Mouse (Mus musculus): ENCODE data around the gene Hnrnpul1. TPM values are rescaled to one million over a fixed set of nuclear protein-coding genes. Genes with fewer than 3 reads are reported as not detected.

Hnrnpul1 gene
- polyA plus RNA-seq, 1 experiment from 2014 or later = 70.0 TPM

GRCm38 (mm10) chr7:25788220-25789128 lies 33.9 kb upstream of the Hnrnpul1 start, which contains the start of gene Axl:
Gene Axl (minus strand): TSS chr7:25788705.
- H3K36me3 ChIP-seq = no peaks in the 10 kb centered on the region
- H3K27ac ChIP-seq (replicated peaks) = 0 out of 2 replicates have a peak within 1 kb of the TSS, but pooled peaks have one; percentile 16
- peak within 1 kb of the TSS; percentile 83 for H3K4me2 ChIP-seq (replicated peaks)
- H3K9ac ChIP-seq (replicated peaks) = peak within 1 kb of the TSS; percentile 66
- ATAC-seq (ENCODE audit: low FRiP score, low read depth) = peak; percentile 90
- peak within 1 kb of the TSS; percentile 50 for H3K4me3 ChIP-seq
- under 1% methylated on average over 24 of the region's 30 CpGs for WGBS
- H3K27me3 ChIP-seq = no peaks in the 10 kb centered on the region
- H3K4me1 ChIP-seq = peaks cover 25% of the 10 kb centered on the region
- H3K9me3 ChIP-seq = no peaks in the 10 kb centered on the region

- no peaks in the 10 kb centered on the region for H3K27me3 ChIP-seq
- no peaks in the 10 kb centered on the region for H3K36me3 ChIP-seq
- peak overlapping the region; percentile 83 for H3K4me2 ChIP-seq (replicated peaks)
- peak overlapping the region; percentile 66 for H3K9ac ChIP-seq (replicated peaks)
- peak overlapping the region; percentile 50 for H3K4me3 ChIP-seq
- peaks cover 25% of the 10 kb centered on the region for H3K4me1 ChIP-seq
- no peak overlapping the region for H3K27ac ChIP-seq (replicated peaks)
- ATAC-seq (ENCODE audit: low FRiP score, low read depth) = peak; percentile 28
- WGBS = 24% methylated on average over 9 of the region's 9 CpGs
- H3K9me3 ChIP-seq = no peaks in the 10 kb centered on the region
These were observed 33.1 kb upstream of the Hnrnpul1 start for GRCm38 (mm10) chr7:25787456-25788219.

- no peak overlapping the region for H3K9ac ChIP-seq (replicated peaks)
- peak overlapping the region; percentile 50; the same call in 1 of the 2 replicates for H3K4me3 ChIP-seq
- 69% methylated on average over 4 of the region's 4 CpGs for WGBS
These were observed 32.4 kb upstream of the Hnrnpul1 start for GRCm38 (mm10) chr7:25786974-25787373.

GRCm38 (mm10) chr7:25785752-25786151 lies 31.2 kb upstream of the Hnrnpul1 start:
- 73% methylated on average over 4 of the region's 4 CpGs for WGBS
- H3K4me3 ChIP-seq = no peak overlapping the region
- ATAC-seq (ENCODE audit: low FRiP score, low read depth) = no peak
- H3K9ac ChIP-seq (replicated peaks) = no peak overlapping the region
- H3K36me3 ChIP-seq = no peaks in the 10 kb centered on the region
- H3K9me3 ChIP-seq = no peaks in the 10 kb centered on the region
- no peaks in the 10 kb centered on the region for H3K27me3 ChIP-seq
- no peak overlapping the region for H3K4me2 ChIP-seq (replicated peaks)
- peaks cover 36% of the 10 kb centered on the region for H3K4me1 ChIP-seq
- no peak overlapping the region for H3K27ac ChIP-seq (replicated peaks)

More at GRCm38 (mm10) chr7:25786974-25787373, 32.4 kb upstream of the Hnrnpul1 start:
- no peaks in the 10 kb centered on the region for H3K36me3 ChIP-seq
- peak overlapping the region; percentile 83 for H3K4me2 ChIP-seq (replicated peaks)
- H3K4me1 ChIP-seq = peaks cover 29% of the 10 kb centered on the region
- H3K9me3 ChIP-seq = no peaks in the 10 kb centered on the region
- ATAC-seq (ENCODE audit: low FRiP score, low read depth) = no peak
- no peak overlapping the region for H3K27ac ChIP-seq (replicated peaks)
- no peaks in the 10 kb centered on the region for H3K27me3 ChIP-seq

- 27% methylated on average over 1 of the region's 1 CpGs for WGBS
- Histone ChIP-seq H3K4me3 (no peak overlapping the region), H3K4me1 (peaks cover 36% of the 10 kb centered on the region), H3K27me3 (no peaks in the 10 kb centered on the region), H3K9me3 (no peaks in the 10 kb centered on the region), H3K4me2 (replicated peaks) (no peak overlapping the region), H3K36me3 (no peaks in the 10 kb centered on the region), H3K27ac (replicated peaks) (no peak overlapping the region), H3K9ac (replicated peaks) (no peak overlapping the region)
- no peak for ATAC-seq (ENCODE audit: low FRiP score, low read depth)
These were observed 30.3 kb upstream of the Hnrnpul1 start for GRCm38 (mm10) chr7:25784808-25785207.

GRCm38 (mm10) chr7:25783746-25784145 lies 29.2 kb upstream of the Hnrnpul1 start:
- no peak overlapping the region for H3K4me3 ChIP-seq
- ATAC-seq (ENCODE audit: low FRiP score, low read depth) = no peak
- no peaks in the 10 kb centered on the region for H3K27me3 ChIP-seq
- H3K9ac ChIP-seq (replicated peaks) = no peak overlapping the region
- no peaks in the 10 kb centered on the region for H3K9me3 ChIP-seq
- no peak overlapping the region for H3K4me2 ChIP-seq (replicated peaks)
- no peaks in the 10 kb centered on the region for H3K36me3 ChIP-seq
- no peak overlapping the region for H3K27ac ChIP-seq (replicated peaks)
- 68% methylated on average over 8 of the region's 8 CpGs for WGBS
- peaks cover 29% of the 10 kb centered on the region for H3K4me1 ChIP-seq

- Histone ChIP-seq H3K4me2 (replicated peaks) (no peak overlapping the region), H3K27ac (replicated peaks) (no peak overlapping the region), H3K27me3 (no peaks in the 10 kb centered on the region), H3K9me3 (no peaks in the 10 kb centered on the region), H3K4me3 (no peak overlapping the region), H3K4me1 (peaks cover 19% of the 10 kb centered on the region), H3K36me3 (0 out of 2 replicates have a peak, but pooled peaks cover 10% of the 10 kb centered on the region), H3K9ac (replicated peaks) (no peak overlapping the region)
- WGBS = 87% methylated on average over 6 of the region's 6 CpGs
- no peak for ATAC-seq (ENCODE audit: low FRiP score, low read depth)
These were observed 28.2 kb upstream of the Hnrnpul1 start for GRCm38 (mm10) chr7:25782744-25783143.

- ATAC-seq (ENCODE audit: low FRiP score, low read depth) = peak; percentile 44
- Histone ChIP-seq H3K4me1 (peaks cover 13% of the 10 kb centered on the region), H3K27ac (replicated peaks) (no peak overlapping the region), H3K4me3 (peak overlapping the region; percentile 31), H3K27me3 (no peaks in the 10 kb centered on the region), H3K9ac (replicated peaks) (peak overlapping the region; percentile 40), H3K9me3 (no peaks in the 10 kb centered on the region), H3K4me2 (replicated peaks) (peak overlapping the region; percentile 49), H3K36me3 (0 out of 2 replicates have a peak, but pooled peaks cover 11% of the 10 kb centered on the region)
- 50% methylated on average over 11 of the region's 11 CpGs for WGBS
These were observed 27.5 kb upstream of the Hnrnpul1 start for GRCm38 (mm10) chr7:25781937-25782610.

GRCm38 (mm10) chr7:25781321-25781936 lies 26.9 kb upstream of the Hnrnpul1 start:
- H3K9ac ChIP-seq (replicated peaks) = peak overlapping the region; percentile 40
- 0 out of 2 replicates have a peak, but pooled peaks cover 13% of the 10 kb centered on the region for H3K36me3 ChIP-seq
- no peaks in the 10 kb centered on the region for H3K27me3 ChIP-seq
- H3K27ac ChIP-seq (replicated peaks) = no peak overlapping the region; the same call in 1 of the 2 replicates
- ATAC-seq (ENCODE audit: low FRiP score, low read depth) = 0 out of 2 replicates have a peak, but pooled peaks have one; percentile 9
- peak overlapping the region; percentile 49 for H3K4me2 ChIP-seq (replicated peaks)
- peak overlapping the region; percentile 31 for H3K4me3 ChIP-seq
- H3K9me3 ChIP-seq = no peaks in the 10 kb centered on the region
- 13% methylated on average over 33 of the region's 33 CpGs for WGBS
- peaks cover 12% of the 10 kb centered on the region for H3K4me1 ChIP-seq

- H3K4me1 ChIP-seq = peaks cover 12% of the 10 kb centered on the region
- 0 out of 2 replicates have a peak, but pooled peaks cover 13% of the 10 kb centered on the region for H3K36me3 ChIP-seq
- no peaks in the 10 kb centered on the region for H3K9me3 ChIP-seq
- no peak overlapping the region for H3K4me3 ChIP-seq
- 20% methylated on average over 4 of the region's 4 CpGs for WGBS
- H3K4me2 ChIP-seq (replicated peaks) = no peak overlapping the region
- H3K27ac ChIP-seq (replicated peaks) = no peak overlapping the region
- H3K27me3 ChIP-seq = no peaks in the 10 kb centered on the region
- no peak for ATAC-seq (ENCODE audit: low FRiP score, low read depth)
- no peak overlapping the region for H3K9ac ChIP-seq (replicated peaks)
These were observed 26.2 kb upstream of the Hnrnpul1 start for GRCm38 (mm10) chr7:25780753-25781152.

- H3K4me2 ChIP-seq (replicated peaks) = no peak overlapping the region
- peaks cover 12% of the 10 kb centered on the region for H3K4me1 ChIP-seq
- H3K27me3 ChIP-seq = no peaks in the 10 kb centered on the region
- H3K36me3 ChIP-seq = 0 out of 2 replicates have a peak, but pooled peaks cover 13% of the 10 kb centered on the region
- H3K4me3 ChIP-seq = no peak overlapping the region
- no peak overlapping the region for H3K27ac ChIP-seq (replicated peaks)
- ATAC-seq (ENCODE audit: low FRiP score, low read depth) = no peak
- no peak overlapping the region for H3K9ac ChIP-seq (replicated peaks)
- H3K9me3 ChIP-seq = no peaks in the 10 kb centered on the region
- WGBS = 87% methylated on average over 5 of the region's 5 CpGs
These were observed 25.5 kb upstream of the Hnrnpul1 start for GRCm38 (mm10) chr7:25780021-25780420.
